Mouse (Mus musculus): Measurements from ENCODE around the gene Hist1h3f.

- peak; percentile 98 for TF ChIP-seq POLR2AphosphoS5 (IDR thresholded peaks at IDR 0.05; ENCODE audit: insufficient replicate concordance, low read depth, low read length)
- TF ChIP-seq CTCF (IDR thresholded peaks at IDR 0.05; ENCODE audit: low read depth, low read length), result no peak
- TF ChIP-seq GATA1 (IDR thresholded peaks at IDR 0.05; ENCODE audit: borderline replicate concordance, low read length), result no peak
- TF ChIP-seq TAL1 (conservative IDR thresholded peaks at IDR 0.05; ENCODE audit: low read depth, low read length), result no peak
- TF ChIP-seq GATA2 (IDR thresholded peaks at IDR 0.05; ENCODE audit: borderline replicate concordance, low read depth, low read length), result no peak
Observed at GRCm38 (mm10) chr13:23530901-23531875, 12.7 kb upstream of the Hist1h3f start, which contains the start of gene Hist1h4h.

Measured in G1E (cell line).